Mouse (Mus musculus): ENCODE data around the gene Ssu72. TPM values are rescaled to one million over a fixed set of nuclear protein-coding genes. Genes with fewer than 3 reads are reported as not detected.
"Not testable (repeated sequence)": the region's sequence is repeated elsewhere in the genome, so short reads cannot be mapped to it uniquely, and the experiment has no call there.

Gene Ssu72
- total RNA-seq (2014; fragmentation: Nextera tagmentation), result 83.5 and 90.2 TPM in 2 replicates
- total RNA-seq (2017), result 75.3 and 94.1 TPM in 2 replicates

DNA sequence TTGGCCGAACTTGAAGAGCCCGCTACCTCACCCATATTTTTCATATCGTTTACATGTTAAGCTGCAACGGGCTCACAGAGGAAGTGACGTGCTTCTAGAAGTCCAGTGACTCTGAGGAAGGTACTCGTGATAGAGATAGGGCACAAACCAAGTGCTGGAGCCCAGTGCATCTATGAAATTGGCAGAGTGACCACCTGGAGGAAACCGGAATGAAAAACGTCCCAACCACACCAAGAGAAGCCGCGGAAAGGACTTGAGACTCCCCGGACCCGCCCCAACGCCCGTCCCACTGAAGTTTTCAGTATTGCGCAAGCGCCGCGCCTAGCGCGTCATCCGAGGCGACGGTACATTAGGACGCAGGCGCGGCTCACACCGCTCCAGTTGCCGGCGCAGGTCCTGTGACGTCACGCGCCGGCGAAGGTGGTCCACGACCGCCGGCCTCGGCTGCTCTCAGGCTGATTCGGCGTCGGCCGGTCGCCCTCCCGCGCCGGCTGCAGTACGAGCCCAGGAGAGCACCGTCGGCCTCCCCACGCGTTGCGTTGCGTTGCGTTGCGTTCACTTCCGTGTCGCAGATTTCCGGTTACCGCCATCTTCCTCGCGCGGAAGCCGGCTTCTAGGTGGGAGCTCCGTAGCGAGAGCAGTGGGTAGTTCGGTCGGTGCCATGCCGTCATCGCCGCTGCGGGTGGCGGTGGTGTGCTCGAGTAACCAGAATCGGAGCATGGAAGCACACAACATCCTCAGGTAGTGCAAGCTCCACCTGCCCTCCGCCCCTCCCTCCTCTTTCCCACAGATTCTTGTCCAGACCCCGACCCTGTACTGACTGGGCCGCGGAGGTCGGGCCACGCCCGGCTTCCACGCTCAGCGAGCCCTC, at the start of gene Ssu72:
Gene Ssu72 (plus strand): TSS at position 80 of the 871 bp plus-strand sequence.
- peak; percentile 80 for ATAC-seq (replicated peaks; ENCODE audit: low FRiP score, low TSS enrichment, poor library complexity, severe bottlenecking)

DNA sequence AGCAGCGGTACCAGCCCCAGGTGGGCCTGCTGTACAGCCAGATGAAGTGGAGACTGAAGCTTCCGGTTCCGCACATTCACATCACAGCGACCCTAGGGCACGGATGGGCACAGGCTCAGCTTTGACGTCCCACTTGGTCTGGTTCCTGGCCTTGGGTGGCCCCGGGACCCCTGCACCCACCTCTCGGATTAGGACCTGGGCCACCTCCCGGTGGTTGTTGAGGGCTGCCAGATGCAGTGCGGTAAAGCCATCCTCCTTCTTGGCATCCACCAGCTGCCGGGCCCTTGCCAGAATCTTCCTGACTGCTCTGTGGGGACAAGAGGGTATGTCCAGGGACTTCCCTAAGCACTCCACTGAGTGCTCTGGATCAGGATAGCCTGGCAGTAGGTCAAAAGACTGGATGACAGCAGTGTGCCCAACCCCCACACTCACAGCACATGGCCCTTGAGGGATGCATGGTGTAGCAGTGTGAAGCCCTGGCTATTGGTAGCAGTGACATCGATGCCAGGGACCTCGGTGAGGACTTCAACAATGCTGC, 48.3 kb upstream of the Ssu72 start:
- ATAC-seq (replicated peaks; ENCODE audit: low FRiP score, low TSS enrichment, poor library complexity, severe bottlenecking), result no peak

GRCm38 (mm10) chr4:155658961-155659360, 45.6 kb upstream of the Ssu72 start:
- no peak for ATAC-seq (replicated peaks; ENCODE audit: low FRiP score, low TSS enrichment, poor library complexity, severe bottlenecking)

DNA sequence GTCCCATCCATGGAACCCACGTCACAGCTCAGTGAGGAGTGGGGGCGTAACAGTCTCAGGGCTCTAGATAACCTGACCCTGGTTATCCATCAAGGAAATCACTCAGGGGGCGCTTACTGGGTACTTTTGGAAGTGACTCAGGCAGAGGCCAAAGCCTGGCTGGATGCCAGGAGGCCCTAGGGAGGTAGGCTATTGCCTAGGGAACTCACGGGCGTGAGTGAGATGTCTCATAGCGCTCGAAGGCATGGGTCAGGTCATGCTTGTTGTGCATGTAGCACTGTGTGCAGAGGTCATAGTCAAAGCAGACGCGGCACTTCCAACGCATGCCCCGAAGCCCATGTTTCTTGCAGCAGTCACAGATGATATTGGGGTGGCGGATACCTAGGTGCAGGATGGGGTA, 44.0 kb upstream of the Ssu72 start:
- ATAC-seq (replicated peaks; ENCODE audit: low FRiP score, low TSS enrichment, poor library complexity, severe bottlenecking), result no peak

DNA sequence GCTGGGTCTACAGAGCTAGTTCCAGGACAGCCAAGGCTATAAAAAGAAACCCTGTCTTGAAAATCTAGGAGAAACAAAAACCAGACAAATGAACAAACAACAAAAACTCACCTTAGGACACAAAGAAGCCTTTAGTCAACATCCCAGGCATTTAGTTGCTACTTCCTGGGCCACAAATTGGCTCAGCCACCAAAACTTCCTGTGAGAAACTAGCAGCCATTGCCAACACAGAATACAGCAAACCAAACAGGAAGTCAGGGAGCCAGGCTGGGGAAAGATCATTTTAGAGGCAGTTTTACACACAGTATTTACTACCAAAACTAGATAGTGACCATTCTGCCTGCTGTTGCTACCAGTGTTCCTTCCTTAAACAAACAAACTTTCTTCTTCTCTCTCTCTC, 37.7 kb upstream of the Ssu72 start:
- no peak for ATAC-seq (replicated peaks; ENCODE audit: low FRiP score, low TSS enrichment, poor library complexity, severe bottlenecking)

GRCm38 (mm10) chr4:155668689-155669597, 35.7 kb upstream of the Ssu72 start, which contains the start of gene Mib2:
Gene Mib2, minus strand, starts transcription at chr4:155669198.
- ATAC-seq (replicated peaks; ENCODE audit: low FRiP score, low TSS enrichment, poor library complexity, severe bottlenecking), result peak; percentile 98

DNA sequence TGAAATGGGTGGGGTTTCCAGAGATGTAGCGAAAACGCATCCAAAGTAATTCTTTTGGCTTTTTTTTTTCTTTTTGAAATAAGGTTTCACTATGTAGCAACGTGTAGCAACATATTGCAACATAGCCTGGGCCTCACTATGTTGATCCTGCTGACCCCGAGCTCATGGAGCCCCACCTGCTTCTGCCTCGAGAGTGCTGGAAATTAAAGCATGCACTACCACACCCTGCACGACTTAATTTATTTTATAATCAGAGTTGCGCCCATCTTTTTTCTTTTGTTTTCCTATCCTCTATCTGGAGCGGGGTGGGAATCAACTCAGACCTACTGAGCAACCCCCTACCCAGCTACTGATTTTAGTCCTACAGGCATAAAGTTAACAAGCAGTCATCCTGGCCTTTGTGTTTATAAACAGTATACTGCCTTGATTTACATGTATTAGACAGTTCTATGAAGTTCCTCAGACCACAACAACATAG, 35.0 kb upstream of the Ssu72 start:
- ATAC-seq (replicated peaks; ENCODE audit: low FRiP score, low TSS enrichment, poor library complexity, severe bottlenecking), result peak; percentile 22

- ATAC-seq (replicated peaks; ENCODE audit: low FRiP score, low TSS enrichment, poor library complexity, severe bottlenecking), result not testable (repeated sequence)
Measured at GRCm38 (mm10) chr4:155670236-155670635, 34.4 kb upstream of the Ssu72 start.

- ATAC-seq (replicated peaks; ENCODE audit: low FRiP score, low TSS enrichment, poor library complexity, severe bottlenecking), result no peak
Measured at GRCm38 (mm10) chr4:155672082-155672481, 32.5 kb upstream of the Ssu72 start.

DNA sequence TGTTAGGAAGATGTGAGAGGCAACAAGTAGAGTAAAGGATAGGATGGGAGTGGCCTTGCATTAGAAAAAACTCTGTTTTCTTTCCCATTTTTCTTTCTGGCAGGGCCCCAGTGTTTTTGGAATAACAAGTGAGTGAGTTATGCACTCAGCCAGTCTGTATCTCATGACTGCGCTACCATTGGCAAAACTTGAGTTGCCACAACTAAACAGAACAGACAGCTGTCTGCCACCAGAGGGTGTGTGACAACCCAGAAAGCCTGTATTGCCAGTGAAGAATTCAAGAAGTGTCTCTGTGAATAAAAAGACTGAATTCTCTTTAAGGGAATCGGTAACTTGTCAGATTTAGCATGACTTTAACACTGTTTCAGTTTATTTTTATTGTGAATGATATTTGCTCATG, 28.6 kb upstream of the Ssu72 start:
- ATAC-seq (replicated peaks; ENCODE audit: low FRiP score, low TSS enrichment, poor library complexity, severe bottlenecking), result peak; percentile 81; the same call in 1 of the 2 replicates

DNA sequence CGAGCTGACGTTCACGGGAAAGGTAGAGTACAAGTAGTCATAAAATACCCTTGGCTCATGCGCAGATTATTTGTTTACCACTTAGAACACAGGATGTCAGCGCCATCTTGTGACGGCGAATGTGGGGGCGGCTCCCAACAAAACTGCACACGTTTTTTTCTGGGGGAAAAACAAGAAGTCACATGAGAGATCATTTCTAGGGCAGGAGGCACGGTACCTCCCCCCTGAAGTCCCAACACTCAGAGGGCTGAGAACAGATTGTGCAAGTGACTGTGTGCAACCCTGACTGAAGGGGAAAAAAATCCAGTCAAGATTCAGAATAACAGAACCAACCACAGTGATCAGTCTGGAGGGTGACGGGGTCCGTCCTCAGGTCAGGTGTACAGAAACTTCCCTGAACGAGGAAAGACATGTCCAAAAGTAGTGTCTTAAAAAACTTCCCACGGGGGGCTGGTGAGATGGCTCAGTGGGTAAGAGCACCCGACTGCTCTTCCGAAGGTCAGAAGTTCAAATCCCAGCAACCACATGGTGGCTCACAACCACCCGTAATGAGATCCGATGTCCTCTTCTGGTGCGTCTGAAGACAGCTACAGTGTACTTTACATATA, 20.8 kb upstream of the Ssu72 start:
- ATAC-seq (replicated peaks; ENCODE audit: low FRiP score, low TSS enrichment, poor library complexity, severe bottlenecking), result not testable (repeated sequence)

DNA sequence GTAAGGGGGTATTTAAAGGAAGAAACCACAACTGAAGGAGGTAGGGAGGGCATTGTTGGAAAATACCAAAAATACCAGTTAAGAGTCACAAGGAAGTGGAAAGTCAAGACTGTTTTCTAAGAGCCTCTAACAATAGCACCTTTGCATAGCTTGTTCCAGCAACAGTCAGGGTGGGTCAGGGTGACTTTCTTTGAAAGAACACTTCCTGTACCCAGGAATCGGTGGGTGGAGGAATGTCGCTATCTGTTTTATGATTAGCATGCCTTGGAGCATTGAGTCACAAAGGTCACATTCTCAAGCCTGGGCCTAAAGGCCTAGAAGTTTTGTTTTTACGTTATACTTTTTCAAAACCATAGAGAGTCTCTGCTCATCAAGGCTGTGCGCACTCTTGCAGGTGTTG, 16.8 kb upstream of the Ssu72 start:
- not testable (repeated sequence) for ATAC-seq (replicated peaks; ENCODE audit: low FRiP score, low TSS enrichment, poor library complexity, severe bottlenecking)

DNA sequence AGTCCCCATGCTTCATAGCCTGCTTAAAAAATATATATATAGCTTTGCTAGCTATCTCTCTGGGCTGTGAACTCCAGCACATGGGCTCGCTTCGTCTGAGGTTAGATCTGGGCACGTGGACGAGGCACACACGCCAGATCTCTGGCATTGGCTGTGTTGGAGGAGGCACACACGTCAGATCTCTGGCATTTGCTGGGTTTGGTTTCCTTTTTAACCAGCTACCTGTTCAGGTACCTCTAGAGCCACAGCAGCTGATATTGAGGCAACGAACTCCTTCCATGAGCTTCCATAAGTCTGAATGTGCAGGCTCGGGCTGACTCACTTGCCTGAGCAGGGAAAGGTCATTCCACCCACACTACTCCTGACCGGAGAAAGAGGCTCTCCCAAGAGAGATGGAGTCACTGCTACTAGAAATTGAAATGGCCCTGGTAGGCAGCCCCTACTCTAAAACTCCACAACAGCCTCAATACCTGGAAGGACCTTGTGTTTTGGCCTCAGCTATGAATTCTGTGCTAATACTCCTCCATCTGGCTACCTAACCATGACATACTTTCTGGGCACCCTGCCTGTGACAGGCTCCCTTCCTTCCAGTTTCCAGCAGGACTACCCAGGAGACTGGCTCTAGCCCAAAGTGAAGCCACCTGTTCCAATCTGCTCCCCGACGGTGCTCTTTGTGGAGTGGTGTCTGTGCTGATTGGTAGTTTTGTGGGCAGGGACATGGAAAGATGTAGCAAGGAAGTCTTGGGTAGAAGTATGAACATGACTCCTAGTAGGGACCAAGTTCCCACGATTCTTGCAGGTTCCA, 13.8 kb upstream of the Ssu72 start:
- ATAC-seq (replicated peaks; ENCODE audit: low FRiP score, low TSS enrichment, poor library complexity, severe bottlenecking), result no peak

- ATAC-seq (replicated peaks; ENCODE audit: low FRiP score, low TSS enrichment, poor library complexity, severe bottlenecking), result no peak
Measured at GRCm38 (mm10) chr4:155692421-155692820, 12.2 kb upstream of the Ssu72 start.

GRCm38 (mm10) chr4:155694111-155694481, 10.5 kb upstream of the Ssu72 start, which contains the start of gene Fndc10:
Gene Fndc10, plus strand, starts transcription at chr4:155694342.
- no peak for ATAC-seq (replicated peaks; ENCODE audit: low FRiP score, low TSS enrichment, poor library complexity, severe bottlenecking)

DNA sequence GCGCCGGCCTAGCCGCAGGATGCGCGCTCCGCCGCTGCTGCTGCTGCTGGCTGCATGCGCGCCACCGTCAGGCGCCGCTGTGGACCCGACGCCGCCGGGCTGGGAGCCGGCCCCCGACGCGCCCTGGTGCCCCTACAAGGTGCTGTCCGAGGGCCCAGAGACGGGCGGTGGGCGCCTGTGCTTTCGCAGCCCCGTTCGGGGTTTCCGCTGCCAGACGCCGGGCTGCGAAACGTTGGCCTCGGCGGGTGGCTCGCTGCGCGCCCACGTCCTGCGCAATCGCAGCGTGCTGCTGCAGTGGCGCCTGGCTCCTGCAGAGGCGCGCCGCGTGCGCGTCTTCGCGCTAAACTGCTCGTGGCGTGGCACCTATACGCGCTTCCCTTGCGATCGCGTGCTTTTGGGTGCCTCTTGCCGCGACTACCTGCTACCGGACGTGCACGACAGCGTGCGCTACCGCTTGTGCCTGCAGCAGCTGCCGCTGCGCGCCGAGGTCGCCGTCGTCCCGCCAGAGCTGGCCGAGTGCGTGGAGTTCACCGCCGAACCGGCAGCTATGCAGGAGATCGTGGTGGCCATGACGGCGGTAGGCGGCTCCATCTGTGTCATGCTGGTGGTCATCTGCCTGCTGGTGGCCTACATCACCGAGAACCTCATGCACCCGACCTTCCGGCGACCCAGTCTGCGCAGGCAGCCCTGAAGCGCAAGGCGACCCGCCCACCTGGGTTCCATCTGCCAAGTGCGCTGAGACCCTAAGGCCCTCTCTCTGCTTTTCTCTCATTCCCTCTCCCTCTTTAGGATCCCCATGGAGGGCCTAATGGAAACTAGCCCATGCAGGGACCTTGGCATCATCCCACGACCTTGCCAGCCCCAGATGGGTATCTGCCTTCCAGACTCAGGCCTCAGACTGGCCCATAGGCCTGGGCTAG, 9.9 kb upstream of the Ssu72 start:
- ATAC-seq (replicated peaks; ENCODE audit: low FRiP score, low TSS enrichment, poor library complexity, severe bottlenecking), result peak; percentile 12; the same call in 1 of the 2 replicates

DNA sequence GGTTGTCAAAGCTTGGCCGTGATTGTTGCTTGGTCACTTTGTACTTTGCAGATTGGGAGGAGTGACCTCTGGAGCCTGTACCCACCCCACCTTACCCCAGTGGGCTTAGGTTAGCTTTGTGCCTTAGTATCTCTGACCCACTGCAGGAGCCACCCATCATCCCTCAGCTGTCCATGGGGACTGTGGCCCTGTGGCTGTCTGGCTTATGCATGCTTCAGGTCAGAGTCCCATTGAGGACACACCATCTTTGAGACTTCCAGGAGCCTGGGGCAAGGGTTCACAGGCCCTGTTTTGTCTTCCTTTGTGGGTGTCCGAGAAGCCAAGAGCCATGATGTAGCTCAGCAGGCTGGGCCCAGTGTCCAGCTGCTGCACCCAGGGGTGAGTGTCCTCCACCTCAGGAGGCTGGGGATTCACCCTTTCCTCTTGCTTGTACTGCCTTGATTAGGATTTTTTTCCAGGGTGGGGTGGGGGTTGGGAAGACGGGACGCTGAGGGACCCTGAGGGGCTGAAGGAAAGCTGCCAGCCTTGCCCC, 9.0 kb upstream of the Ssu72 start:
- ATAC-seq (replicated peaks; ENCODE audit: low FRiP score, low TSS enrichment, poor library complexity, severe bottlenecking), result no peak

Data from megakaryocyte-erythroid progenitor cell, adult 5-6 weeks (primary cell).